Mouse (Mus musculus): ENCODE data around the gene Twf2. TPM values are rescaled to one million over a fixed set of nuclear protein-coding genes. Genes with fewer than 3 reads are reported as not detected.

The Twf2 gene
- total RNA-seq (2012; rRNA removed) (63.9 and 66.8 TPM in 2 replicates), polyA plus RNA-seq (2012; ENCODE audit: insufficient read depth in 1 of 2, insufficient read length in 2 of 2, low read depth in 1 of 2, low replicate concordance in 2 of 2, missing spikeins in 1 of 2) (100 to 1,000 TPM in 1 of 2 experiments, not detected in 1; 101 TPM)

GRCm38 (mm10) chr9:106202819-106203636 is at the start of gene Twf2:
TSS of gene Twf2 (plus strand) at chr9:106203108.
- Histone ChIP-seq H3K9me3 (replicated peaks; ENCODE audit: insufficient read depth, low read length) (no peaks in the 10 kb centered on the region), H3K27ac (ENCODE audit: control insufficient read depth, low read depth, low read length) (peak within 1 kb of the TSS; percentile 58), H3K4me1 (ENCODE audit: control insufficient read depth in 1 of 2, insufficient read depth in 2 of 2, low read length in 2 of 2) (peaks cover 9 to 35% of the 10 kb centered on the region in 2 experiments), H3K79me2 (ENCODE audit: control insufficient read depth, insufficient read depth, low read length, poor library complexity) (peaks cover 18% of the 10 kb centered on the region), H3K36me3 (ENCODE audit: control insufficient read depth in 1 of 2, insufficient read depth in 2 of 2, low read length in 2 of 2) (peaks cover 0 to 19% of the 10 kb centered on the region in 2 experiments; a peak in 2 of 4 replicates), H3K27me3 (ENCODE audit: control insufficient read depth in 1 of 2, insufficient read depth in 2 of 2, low read length in 2 of 2) (no peaks in the 10 kb centered on the region), H3K4me3 (ENCODE audit: control insufficient read depth in 1 of 2, insufficient read depth in 1 of 2, low read depth in 2 of 2, low read length in 2 of 2) (peak within 1 kb of the TSS; percentile 67 to 88), H3K9ac (ENCODE audit: control insufficient read depth, low read depth, low read length, poor library complexity, severe bottlenecking) (peak within 1 kb of the TSS; percentile 62)
- peak; percentile 94 for DNase-seq (ENCODE audit: low read depth, low spot score)
- TF ChIP-seq JUND (IDR thresholded peaks at IDR 0.05; ENCODE audit: low read depth, low read length) (no peak), GATA1 (IDR thresholded peaks at IDR 0.05; ENCODE audit: low read depth, low read length) (no peak), UBTF (IDR thresholded peaks at IDR 0.05; ENCODE audit: borderline replicate concordance, insufficient read depth, low read depth, low read length) (0 out of 2 replicates have a peak, but pooled peaks have one; percentile 37), MAFK (IDR thresholded peaks at IDR 0.05; ENCODE audit: borderline replicate concordance, low read depth, low read length) (no peak), ZNF384 (IDR thresholded peaks at IDR 0.05; ENCODE audit: low read depth, low read length) (no peak), POLR2AphosphoS2 (IDR thresholded peaks at IDR 0.05; ENCODE audit: low read length) (peak; percentile 67), SIN3A (IDR thresholded peaks at IDR 0.05; ENCODE audit: low read length) (peak; percentile 48), ZKSCAN1 (IDR thresholded peaks at IDR 0.05; ENCODE audit: low read depth, low read length) (no peak), ETS1 (IDR thresholded peaks at IDR 0.05; ENCODE audit: low read depth, low read length) (no peak), MAZ (IDR thresholded peaks at IDR 0.05; ENCODE audit: low read depth, low read length) (no peak; the same call in 1 of the 2 replicates), EP300 (IDR thresholded peaks at IDR 0.05; ENCODE audit: low read depth in 1 of 2, low read length in 2 of 2) (no peak), POLR2AphosphoS5 (IDR thresholded peaks at IDR 0.05; ENCODE audit: borderline replicate concordance, low read depth, low read length) (no peak), NRF1 (IDR thresholded peaks at IDR 0.05; ENCODE audit: insufficient read depth, low read depth, low read length, poor library complexity, severe bottlenecking) (peak; percentile 84), RAD21 (IDR thresholded peaks at IDR 0.05; ENCODE audit: low read depth, low read length) (no peak), MAX (IDR thresholded peaks at IDR 0.05; ENCODE audit: low read length) (no peak; the same call in 1 of the 2 replicates), POLR2A (IDR thresholded peaks at IDR 0.05; ENCODE audit: control insufficient read depth in 1 of 2, insufficient read depth in 1 of 2, low read depth in 1 of 2, low read length in 2 of 2, poor library complexity in 1 of 2) (peak; percentile 60 to 73), SMC3 (IDR thresholded peaks at IDR 0.05; ENCODE audit: low read depth, low read length) (no peak), MEF2A (IDR thresholded peaks at IDR 0.05; ENCODE audit: extremely low read depth, insufficient replicate concordance, low read depth, low read length, poor library complexity, severe bottlenecking) (no peak), TAL1 (IDR thresholded peaks at IDR 0.05; ENCODE audit: low read length) (no peak), USF2 (IDR thresholded peaks at IDR 0.05; ENCODE audit: borderline replicate concordance in 1 of 2, insufficient read depth in 1 of 2, low read depth in 1 of 2, low read length in 2 of 2) (no peak), CHD2 (IDR thresholded peaks at IDR 0.05; ENCODE audit: low read length) (no peak), ZMIZ1 (IDR thresholded peaks at IDR 0.05; ENCODE audit: low read depth, low read length) (peak; percentile 82; the same call in 1 of the 2 replicates), MXI1 (IDR thresholded peaks at IDR 0.05; ENCODE audit: low read depth, low read length) (peak; percentile 62; the same call in 1 of the 2 replicates), MYC (IDR thresholded peaks at IDR 0.05; ENCODE audit: low read depth, low read length) (0 out of 2 replicates have a peak, but pooled peaks have one; percentile 31), RCOR1 (IDR thresholded peaks at IDR 0.05; ENCODE audit: low read depth, low read length) (no peak), MYB (IDR thresholded peaks at IDR 0.05; ENCODE audit: low read depth, low read length) (no peak), CHD1 (IDR thresholded peaks at IDR 0.05; ENCODE audit: low read depth, low read length) (no peak), TCF12 (IDR thresholded peaks at IDR 0.05; ENCODE audit: low read depth, low read length) (0 out of 2 replicates have a peak, but pooled peaks have one; percentile 31), USF1 (IDR thresholded peaks at IDR 0.05; ENCODE audit: low read depth, low read length) (no peak), HCFC1 (IDR thresholded peaks at IDR 0.05; ENCODE audit: low read depth, low read length) (peak; percentile 67), E2F4 (IDR thresholded peaks at IDR 0.05; ENCODE audit: borderline replicate concordance, low read depth, low read length) (no peak), ZC3H11A (IDR thresholded peaks at IDR 0.05; ENCODE audit: low read depth, low read length) (no peak), NELFE (IDR thresholded peaks at IDR 0.05; ENCODE audit: low read depth, low read length) (peak; percentile 85), TBP (IDR thresholded peaks at IDR 0.05; ENCODE audit: low read depth, low read length) (no peak), CTCF (IDR thresholded peaks at IDR 0.05 in 2 of 3, conservative IDR thresholded peaks at IDR 0.05 in 1 of 3; ENCODE audit: control insufficient read depth in 1 of 3, insufficient read depth in 1 of 3, low read depth in 2 of 3, low read length in 3 of 3, poor library complexity in 1 of 3, severe bottlenecking in 1 of 3) (no peak)

Measured in MEL (cell line).